Mouse (Mus musculus) kidney, adult 2 months (tissue): ENCODE results near the gene Stxbp2. TPM values are rescaled to one million over a fixed set of nuclear protein-coding genes. Genes with fewer than 3 reads are reported as not detected.

Source experiments
- DNase-seq: peaks from one replicate; pipeline ENCODE4 v3.0.0; 2021
- H3K27ac ChIP-seq: fragments of 200-500 bp; 2 replicates; pipeline ENCODE4 v1.5.1; 2012; ENCODE audit warnings: low read depth, low read length, control low read depth, inconsistent platforms; ENCODE audit not compliant: insufficient read depth
- H3K27me3 ChIP-seq: fragments of 200-500 bp; replicated peaks from 2 replicates; pipeline ENCODE4 v1.6.1; 2012; ENCODE audit warnings: mild to moderate bottlenecking, moderate library complexity, low read length, inconsistent platforms; ENCODE audit not compliant: control insufficient read depth, insufficient read depth
- H3K36me3 ChIP-seq: fragments of 200-500 bp; 2 replicates; pipeline ENCODE4 v1.6.1; 2012; ENCODE audit warnings: mild to moderate bottlenecking, moderate library complexity, low read length, inconsistent platforms; ENCODE audit not compliant: control insufficient read depth, insufficient read depth
- H3K4me1 ChIP-seq: fragments of 200-500 bp; 2 replicates; pipeline ENCODE4 v1.6.1; 2011; ENCODE audit warnings: low read length; ENCODE audit not compliant: control insufficient read depth, insufficient read depth
- H3K4me3 ChIP-seq: fragments of 200-500 bp; 2 replicates; pipeline ENCODE4 v1.5.1; 2011; ENCODE audit warnings: mild to moderate bottlenecking, low read depth, low read length, control low read depth; ENCODE audit not compliant: insufficient read depth
- CTCF ChIP-seq: fragments of 200-500 bp; conservative IDR thresholded peaks from 2 replicates; pipeline ENCODE4 v1.5.1; 2011; ENCODE audit warnings: low read depth, mild to moderate bottlenecking, control low read depth, low read length, moderate library complexity, mixed read lengths; ENCODE audit not compliant: insufficient read depth, insufficient read length
- POLR2A ChIP-seq: fragments of 200-500 bp; IDR thresholded peaks from one replicate; pipeline ENCODE4 v1.6.1; 2011; ENCODE audit warnings: low read depth, low read length, control low read depth
- WGBS: fragments of 180-500 bp; shearing (Covaris S2); methylation state at CpG from one replicate; pipeline ENCODE4 v1.1.7; 2018; 5-methylcytosine and 5-hydroxymethylcytosine counted together
- polyA plus RNA-seq: library from polyadenylated mRNA; depleted of rRNA; stranded (reverse); fragments of >200 nt; gene quantifications from 2 replicates; pipeline ENCODE4 v1.2.3, GENCODE M21; 2012

The Stxbp2 gene
- polyA plus RNA-seq, 1 experiment = 169 TPM

- TF ChIP-seq POLR2A (no peak), CTCF (no peak)
- peak; percentile 74 for DNase-seq
- H3K27ac ChIP-seq = peak overlapping the region; percentile 72
- no peaks in the 10 kb centered on the region; the same call in 1 of the 2 replicates for H3K36me3 ChIP-seq
- no peaks in the 10 kb centered on the region for H3K4me1 ChIP-seq
- H3K27me3 ChIP-seq = no peaks in the 10 kb centered on the region
- 41% methylated on average over 12 of the region's 12 CpGs for WGBS
- no peak overlapping the region for H3K4me3 ChIP-seq
Observed at GRCm38 (mm10) chr8:3609046-3609815, 21.5 kb upstream of the Stxbp2 start.

DNA sequence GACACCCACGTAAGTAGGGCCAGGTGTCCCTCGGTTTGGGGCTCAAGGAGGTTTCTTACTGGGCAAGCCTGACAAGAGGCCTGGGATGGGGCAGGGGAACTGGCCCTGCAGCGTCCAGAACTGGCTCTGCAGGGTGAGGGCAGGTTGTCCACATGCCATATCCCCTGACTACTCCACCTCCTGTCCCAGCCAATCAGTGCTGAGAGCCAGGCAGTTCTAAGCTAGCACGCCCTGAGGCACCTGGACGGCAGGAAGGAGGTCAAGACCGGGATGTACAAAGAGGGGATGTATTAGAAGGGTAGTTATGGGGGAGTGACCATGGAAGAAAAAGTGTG, 21.0 kb upstream of the Stxbp2 start:
- Histone ChIP-seq H3K36me3 (no peaks in the 10 kb centered on the region; the same call in 1 of the 2 replicates), H3K27me3 (no peaks in the 10 kb centered on the region), H3K27ac (peak overlapping the region; percentile 72), H3K4me3 (no peak overlapping the region), H3K4me1 (no peaks in the 10 kb centered on the region)
- DNase-seq = peak; percentile 86
- 50% methylated on average over 6 of the region's 6 CpGs for WGBS
- no peak for TF ChIP-seq POLR2A
- TF ChIP-seq CTCF = 0 out of 2 replicates have a peak, but pooled peaks have one; percentile 15

- Histone ChIP-seq H3K27ac (0 out of 2 replicates have a peak within 1 kb of the TSS, but pooled peaks have one; percentile 17), H3K36me3 (no peaks in the 10 kb centered on the region), H3K4me1 (0 out of 2 replicates have a peak, but pooled peaks cover 9% of the 10 kb centered on the region), H3K4me3 (peak within 1 kb of the TSS; percentile 78), H3K27me3 (no peaks in the 10 kb centered on the region)
- under 1% methylated on average over 37 of the region's 37 CpGs for WGBS
- DNase-seq = peak; percentile 100
- TF ChIP-seq POLR2A (peak; percentile 24), CTCF (no peak)
Observed at GRCm38 (mm10) chr8:3621199-3621970, 9.4 kb upstream of the Stxbp2 start, which contains the start of the genes Xab2 and Pet100. TSS of gene Xab2 (minus strand) at chr8:3621316. TSS of gene Pet100 (plus strand) at chr8:3621548.

GRCm38 (mm10) chr8:3622119-3622518, 8.6 kb upstream of the Stxbp2 start:
- 0 out of 2 replicates have a peak, but pooled peaks cover 9% of the 10 kb centered on the region for H3K4me1 ChIP-seq
- peak overlapping the region; percentile 65; the same call in 1 of the 2 replicates for H3K4me3 ChIP-seq
- 61% methylated on average over 8 of the region's 8 CpGs for WGBS
- H3K36me3 ChIP-seq = no peaks in the 10 kb centered on the region
- no peaks in the 10 kb centered on the region for H3K27me3 ChIP-seq
- TF ChIP-seq POLR2A (no peak), CTCF (no peak)
- DNase-seq = no peak
- no peak overlapping the region for H3K27ac ChIP-seq

GRCm38 (mm10) chr8:3625445-3625844, 5.3 kb upstream of the Stxbp2 start, which contains the start of gene Pcp2:
TSS of gene Pcp2 (minus strand) at chr8:3625545.
- Histone ChIP-seq H3K36me3 (no peaks in the 10 kb centered on the region), H3K4me3 (no peak within 1 kb of the TSS), H3K27ac (no peak within 1 kb of the TSS), H3K27me3 (no peaks in the 10 kb centered on the region), H3K4me1 (0 out of 2 replicates have a peak, but pooled peaks cover 7% of the 10 kb centered on the region)
- TF ChIP-seq POLR2A (no peak), CTCF (no peak)
- no peak for DNase-seq
- 68% methylated on average over 1 of the region's 1 CpGs for WGBS

DNA sequence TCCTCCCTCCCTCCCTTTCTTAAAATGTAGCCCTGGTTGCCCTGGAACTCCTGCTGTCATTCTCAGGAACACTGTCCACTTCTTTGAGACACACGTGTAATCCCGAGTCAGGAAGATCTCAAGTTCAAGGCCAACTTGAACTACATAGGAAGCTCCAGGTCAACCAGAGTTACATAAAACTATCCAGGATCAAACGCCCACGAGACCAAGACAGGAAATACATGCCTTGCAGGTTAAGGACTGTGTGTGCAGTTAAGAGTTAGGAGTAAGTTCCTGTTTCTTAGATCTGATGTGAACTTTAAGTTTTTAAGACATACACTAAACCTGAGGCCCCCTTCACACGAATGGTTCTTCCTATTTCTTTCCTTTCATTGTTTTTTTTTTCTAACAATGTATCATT, 3.8 kb upstream of the Stxbp2 start:
- no peak for TF ChIP-seq POLR2A
- no peak for TF ChIP-seq CTCF
- DNase-seq = no peak
- Histone ChIP-seq H3K4me3 (no peak overlapping the region), H3K4me1 (0 out of 2 replicates have a peak, but pooled peaks cover 5% of the 10 kb centered on the region), H3K36me3 (no peaks in the 10 kb centered on the region), H3K27ac (no peak overlapping the region), H3K27me3 (no peaks in the 10 kb centered on the region)
- 42% methylated on average over 5 of the region's 5 CpGs for WGBS

- H3K4me3 ChIP-seq = no peak overlapping the region
- peak; percentile 65 for DNase-seq
- WGBS = 20% methylated on average over 5 of the region's 5 CpGs
- H3K4me1 ChIP-seq = no peaks in the 10 kb centered on the region
- H3K36me3 ChIP-seq = no peaks in the 10 kb centered on the region
- H3K27ac ChIP-seq = no peak overlapping the region
- no peaks in the 10 kb centered on the region for H3K27me3 ChIP-seq
- TF ChIP-seq CTCF (peak; percentile 56), POLR2A (no peak)
Observed at GRCm38 (mm10) chr8:3628014-3628413, 2.7 kb upstream of the Stxbp2 start.
